Mouse (Mus musculus): ENCODE results near the gene Rps6kl1.
"Not testable (repeated sequence)": the region's sequence is repeated elsewhere in the genome, so short reads cannot be mapped to it uniquely, and the experiment has no call there.

The Rps6kl1 gene

DNA sequence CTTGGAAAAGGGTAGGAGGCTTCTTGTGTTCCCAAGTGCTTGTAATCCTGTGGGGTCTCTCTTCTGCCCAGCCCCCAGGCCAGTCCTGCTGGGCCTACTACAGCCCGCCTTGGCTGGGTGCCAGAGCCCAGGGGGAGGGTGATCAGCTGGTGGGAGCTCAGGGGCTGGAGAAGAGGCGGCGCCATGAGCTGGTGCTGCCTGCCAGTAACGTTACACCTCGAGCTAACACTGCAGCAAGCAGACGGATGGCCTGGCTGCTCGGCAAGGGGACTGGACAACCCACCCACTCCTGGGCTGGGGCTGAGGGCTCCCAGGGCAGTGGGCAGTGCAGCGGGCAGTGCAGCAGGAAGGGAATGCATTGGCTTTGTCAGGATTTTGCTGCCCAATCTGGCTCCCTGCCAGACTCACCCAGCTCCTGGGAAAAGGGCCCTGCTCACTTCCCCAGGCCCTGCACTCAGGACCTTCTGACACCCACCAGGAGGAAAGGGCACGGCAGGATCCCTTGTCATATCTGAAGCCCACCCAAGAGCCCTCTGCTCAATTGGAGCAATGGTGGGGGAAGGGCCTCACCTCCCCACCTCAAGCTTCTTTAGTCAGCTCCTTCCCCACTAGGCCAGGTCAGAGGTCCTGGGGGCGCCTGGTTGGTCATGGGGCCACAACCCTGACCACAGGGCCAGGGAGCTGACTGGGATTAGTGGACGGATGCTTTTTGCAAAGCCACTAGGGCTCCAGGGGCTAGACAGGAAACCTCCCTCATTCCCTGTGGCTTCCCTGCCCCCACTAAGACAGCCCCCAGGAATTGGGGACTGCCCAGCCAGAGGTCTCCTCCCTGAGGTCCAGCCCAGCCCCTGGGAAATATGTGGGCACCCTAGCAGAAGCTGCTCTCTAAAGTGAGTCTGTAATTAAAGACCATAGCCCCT, 25.1 kb upstream of the Rps6kl1 start:
- DNase-seq (ENCODE audit: low spot score), result no peak

DNA sequence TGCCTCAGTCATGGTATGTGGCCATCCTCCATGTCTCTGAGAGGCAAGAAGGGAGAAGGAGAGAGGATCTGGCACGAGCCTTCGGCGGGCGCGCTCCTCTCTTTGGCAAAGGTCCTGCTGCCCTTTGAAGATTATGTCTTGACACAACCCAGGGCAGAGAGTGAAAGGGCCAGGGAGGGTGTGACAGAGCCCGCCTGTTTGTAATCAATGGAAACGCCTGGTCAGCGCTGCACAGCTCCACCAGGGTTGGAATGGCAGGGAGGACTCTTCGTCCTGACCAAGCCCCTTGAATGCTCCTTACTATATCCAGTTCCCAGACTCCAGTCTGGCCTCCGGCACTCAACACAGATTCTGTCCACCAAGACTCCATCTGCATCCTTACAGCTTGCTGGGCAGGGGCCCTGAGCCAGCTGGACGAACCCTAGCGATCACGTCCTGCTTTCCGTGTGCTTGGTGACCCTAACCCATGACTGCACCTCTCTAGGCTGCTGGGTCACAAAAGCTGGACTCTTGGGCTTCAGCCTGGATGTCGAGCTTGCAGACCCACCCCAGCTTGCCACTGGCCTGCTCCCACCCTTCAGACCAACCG, 24.1 kb upstream of the Rps6kl1 start:
- no peak for DNase-seq (ENCODE audit: low spot score)

DNA sequence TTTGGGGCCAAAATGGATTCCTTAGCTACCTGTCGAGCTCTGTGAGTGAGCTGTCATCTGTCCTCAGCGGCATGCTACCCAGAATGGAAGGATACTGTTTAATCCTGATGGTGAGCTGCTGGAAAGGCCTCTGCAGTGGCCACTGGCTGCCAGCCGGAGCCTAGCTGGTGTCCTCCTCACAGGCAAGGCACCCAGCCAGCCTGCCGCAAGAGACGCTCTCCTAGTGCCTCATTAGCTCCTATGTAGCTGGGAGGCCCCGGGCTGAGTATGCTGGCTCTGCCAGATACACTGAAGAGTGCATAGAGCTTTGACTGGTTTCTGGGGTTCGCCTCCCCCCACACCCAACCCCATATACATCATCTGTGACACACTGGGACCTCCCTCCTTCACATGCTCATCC, 23.0 kb upstream of the Rps6kl1 start:
- no peak for DNase-seq (ENCODE audit: low spot score)

DNA sequence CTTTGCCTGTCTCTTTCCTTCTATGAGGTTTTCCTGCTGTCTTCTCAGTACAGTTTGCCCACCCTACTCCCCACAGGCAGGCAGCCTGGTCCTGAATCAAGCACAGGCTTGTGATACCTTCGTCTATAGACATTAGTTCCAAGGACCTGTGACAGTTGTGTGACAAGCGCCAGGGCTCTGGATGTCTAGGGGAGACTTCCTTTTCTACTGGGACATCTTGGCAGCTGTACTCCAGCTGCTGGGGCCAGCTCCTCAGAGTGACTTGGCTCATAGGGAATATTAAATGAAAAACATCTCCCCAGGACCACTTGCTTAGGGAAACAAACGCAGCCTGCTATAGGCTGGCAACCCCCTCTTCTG, 19.9 kb upstream of the Rps6kl1 start:
- no peak for DNase-seq (ENCODE audit: low spot score)

DNA sequence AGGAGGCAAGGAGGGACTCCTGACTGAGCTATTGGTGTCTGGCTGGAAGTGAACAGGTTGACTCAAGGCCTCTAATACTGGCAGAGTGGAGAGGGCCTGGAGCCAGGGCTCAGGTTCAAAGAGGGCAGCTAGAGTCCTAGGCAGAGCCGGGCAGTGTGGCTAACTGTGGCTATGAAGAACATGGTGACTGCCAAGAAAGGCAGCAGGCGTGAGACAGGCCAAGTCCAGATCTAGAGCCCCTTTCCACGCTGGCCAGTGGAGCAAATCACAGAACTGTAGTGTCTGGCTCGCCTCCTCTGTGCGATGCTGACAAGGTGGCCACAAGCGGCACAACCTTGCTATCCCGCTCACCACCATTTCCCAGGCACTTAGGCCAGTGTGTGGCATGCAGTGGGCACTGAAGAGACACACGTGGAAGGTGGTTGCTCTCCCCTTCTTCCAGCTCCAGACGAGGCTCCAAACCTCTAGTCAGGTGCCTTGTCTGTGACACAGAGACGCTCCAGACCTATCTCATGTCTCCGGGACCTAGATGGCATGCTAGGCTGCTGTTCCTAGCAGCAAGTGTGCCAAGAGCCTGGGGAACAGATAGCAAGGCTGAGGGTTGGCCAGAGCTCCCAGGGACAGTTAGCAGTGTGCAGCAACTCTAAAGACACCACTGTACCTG, 19.4 kb upstream of the Rps6kl1 start:
- DNase-seq (ENCODE audit: low spot score), result no peak

DNA sequence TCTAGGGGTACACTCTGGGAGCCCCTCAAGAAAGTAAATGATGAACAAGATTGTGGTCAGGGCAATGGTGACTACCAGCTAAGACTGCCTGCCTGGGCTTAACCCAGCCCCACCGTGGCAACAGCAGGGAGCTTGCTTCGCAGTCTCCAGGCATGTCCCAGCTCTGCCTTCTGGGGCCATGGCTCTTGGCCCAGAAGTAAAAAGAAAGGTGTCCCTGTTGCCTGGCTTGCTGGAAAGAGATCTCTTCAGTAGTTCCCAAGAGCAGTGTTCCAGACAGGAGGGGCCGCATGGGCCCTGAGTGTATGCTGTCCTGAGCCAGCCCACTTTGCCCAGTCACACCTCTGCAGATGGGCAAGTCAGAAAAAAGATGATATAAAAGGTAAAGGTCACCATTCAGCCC, 18.8 kb upstream of the Rps6kl1 start:
- DNase-seq (ENCODE audit: low spot score), result no peak

DNA sequence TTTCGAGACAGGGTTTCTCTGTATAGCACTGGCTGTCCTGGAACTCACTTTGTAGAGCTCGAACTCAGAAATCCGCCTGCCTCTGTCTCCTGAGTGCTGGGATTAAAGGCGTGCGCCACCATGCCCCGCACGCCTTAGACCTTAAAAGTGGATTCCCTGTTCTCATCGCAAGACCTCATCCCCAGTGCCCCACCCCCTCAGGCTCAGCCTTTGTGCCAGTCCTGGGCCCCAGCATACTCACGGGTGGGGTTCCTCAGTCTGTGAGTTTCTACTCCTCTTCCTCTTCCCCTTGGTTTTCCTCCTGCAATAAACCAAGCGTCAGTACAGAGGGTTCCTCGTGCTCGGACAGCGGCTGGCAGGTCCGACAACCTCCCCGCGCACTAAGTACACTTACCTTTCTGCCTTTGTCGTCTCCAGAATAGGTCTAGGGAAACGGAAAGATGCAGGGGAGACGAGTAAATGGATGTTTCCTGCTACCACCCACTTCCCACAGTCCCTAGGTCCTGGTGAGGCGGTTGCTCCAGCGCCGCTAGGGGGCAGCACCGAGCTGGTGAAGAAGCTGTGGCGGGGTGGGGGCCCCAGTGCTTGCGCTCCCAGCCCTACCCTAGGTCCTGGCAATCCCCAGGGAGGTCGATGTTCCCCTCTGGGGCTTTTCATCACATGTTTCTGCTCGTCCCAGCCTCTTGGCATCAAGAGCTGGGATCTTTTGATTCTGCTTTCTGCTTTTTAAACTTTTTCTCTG, 18.2 kb upstream of the Rps6kl1 start:
- DNase-seq (ENCODE audit: low spot score), result peak; percentile 60

DNA sequence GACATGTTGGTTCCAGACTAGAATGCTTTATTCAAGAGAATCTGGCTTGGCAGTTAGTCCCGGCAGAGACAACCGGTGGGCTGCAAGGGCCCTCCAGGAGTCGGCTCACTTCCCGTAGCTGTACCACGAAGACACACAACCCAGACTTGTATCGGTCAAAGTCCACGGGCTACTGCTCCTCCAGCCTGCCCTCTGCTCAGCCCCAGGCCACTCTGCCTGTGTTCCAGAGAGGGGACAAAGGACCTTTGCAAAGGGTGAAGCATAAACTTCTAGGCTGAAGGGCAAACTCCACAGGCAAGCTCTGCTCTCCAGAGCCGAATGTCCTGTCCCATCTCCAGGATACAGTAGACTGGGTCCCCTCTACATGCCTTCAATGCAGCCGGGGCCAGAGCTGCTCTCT, 15.6 kb upstream of the Rps6kl1 start:
- DNase-seq (ENCODE audit: low spot score), result no peak

DNA sequence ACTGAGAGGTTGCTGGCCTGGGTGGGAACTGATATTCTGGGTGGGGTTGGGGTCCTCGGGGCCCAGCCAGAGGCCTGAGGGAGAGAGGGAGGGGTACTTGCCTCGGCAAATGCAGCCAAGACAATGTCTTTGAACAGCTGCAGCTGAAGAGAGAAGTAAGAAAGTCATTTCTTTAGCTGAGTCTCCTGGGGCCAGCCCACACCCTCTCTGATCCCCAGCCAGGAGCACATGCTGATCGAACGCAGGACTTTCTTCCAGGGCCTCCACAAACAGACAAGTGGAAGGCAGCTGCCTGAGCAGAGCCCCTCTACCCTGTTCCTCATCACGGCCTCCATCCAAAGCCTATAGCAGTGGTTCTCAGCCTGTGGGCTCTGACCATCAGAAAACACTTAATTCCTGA, 13.9 kb upstream of the Rps6kl1 start:
- no peak for DNase-seq (ENCODE audit: low spot score)

DNA sequence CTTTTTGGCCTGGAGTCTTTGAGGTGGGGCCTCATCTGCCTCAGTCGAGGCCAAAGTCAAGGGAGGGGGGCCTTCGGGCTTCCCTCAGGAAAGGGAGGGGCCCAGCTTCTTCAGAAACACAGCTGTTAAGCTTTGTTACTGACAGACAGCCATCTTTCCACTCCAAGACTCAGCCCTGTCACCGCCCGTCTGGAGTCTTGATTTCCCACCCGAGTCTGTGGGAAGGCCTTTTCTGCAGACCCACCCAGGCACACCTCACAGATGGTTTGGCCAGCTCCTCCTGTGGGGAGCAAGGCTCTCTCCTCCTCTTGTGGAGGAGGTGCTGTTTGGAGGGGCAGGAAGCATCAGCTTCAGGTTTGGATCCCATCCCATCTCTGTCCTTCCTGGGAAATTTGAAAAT, 8.5 kb upstream of the Rps6kl1 start:
- no peak for DNase-seq (ENCODE audit: low spot score)

DNA sequence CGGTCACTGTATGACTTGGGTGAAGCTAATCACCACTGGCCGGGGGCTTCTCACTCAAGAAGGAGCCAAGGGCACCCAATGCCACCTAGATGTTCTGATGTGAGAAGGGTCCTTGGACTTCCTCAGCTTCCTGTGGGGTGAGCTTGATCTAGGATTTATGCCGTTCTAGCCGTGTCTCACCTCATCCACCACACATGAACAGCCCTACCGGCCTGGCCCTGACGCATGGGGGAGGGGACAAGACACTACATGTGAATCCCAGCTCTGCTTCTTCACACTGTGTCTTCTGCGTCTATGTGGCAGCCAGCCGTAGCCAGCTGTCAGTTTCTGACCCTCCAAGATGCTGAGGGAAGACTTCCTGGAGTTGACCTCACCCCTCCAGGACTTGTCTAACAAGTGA, 7.7 kb upstream of the Rps6kl1 start:
- no peak for DNase-seq (ENCODE audit: low spot score)

DNA sequence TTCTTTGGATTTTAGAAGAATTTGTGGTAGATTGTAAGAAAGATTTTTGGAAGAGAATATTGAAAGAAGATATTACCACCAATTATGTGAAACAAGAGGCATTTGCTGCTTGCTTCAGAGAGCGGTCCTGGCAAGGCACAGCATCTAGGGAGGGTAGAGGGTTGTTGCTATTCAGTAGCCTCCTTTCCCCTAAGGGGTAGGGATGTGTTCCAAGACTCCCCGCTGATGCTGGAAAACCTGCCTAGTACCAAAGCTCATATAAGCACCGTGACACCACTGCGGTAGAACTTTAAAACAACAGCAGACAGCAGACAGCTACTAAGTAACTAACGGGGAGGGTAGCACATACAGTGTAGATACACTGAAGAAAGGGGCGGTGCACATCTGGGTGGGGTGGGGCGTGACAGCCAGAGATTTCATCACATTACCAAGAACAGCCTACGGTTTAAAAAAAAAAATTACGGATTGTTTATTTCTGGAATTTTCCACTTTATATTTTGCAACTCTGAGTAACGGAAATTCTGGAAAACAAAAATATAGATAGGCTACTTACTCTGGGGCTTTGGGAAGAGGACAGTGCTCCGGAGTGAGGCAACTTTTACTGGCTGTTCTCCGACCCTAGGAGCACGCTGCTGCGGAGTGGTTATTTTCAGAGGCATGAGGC, 6.9 kb upstream of the Rps6kl1 start:
- no peak for DNase-seq (ENCODE audit: low spot score)

DNA sequence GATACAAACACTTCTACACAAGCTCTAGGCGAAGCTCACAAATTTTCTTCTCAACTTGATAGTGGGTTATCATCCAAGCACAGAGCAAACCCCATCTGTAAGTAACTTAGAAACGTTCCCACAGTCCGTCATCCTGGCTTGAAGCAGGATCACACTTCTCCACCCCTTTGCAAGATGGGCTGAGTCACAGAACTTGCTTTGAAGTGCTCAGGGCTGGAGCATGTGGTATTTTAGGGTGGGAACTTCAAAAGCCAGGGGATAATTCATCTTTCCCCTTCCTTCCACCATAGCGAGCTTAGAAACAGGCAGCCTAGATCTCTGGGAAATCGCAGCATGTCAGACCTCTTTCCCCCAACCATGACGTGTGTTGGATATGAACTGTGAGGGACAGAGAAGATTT, 5.3 kb upstream of the Rps6kl1 start:
- DNase-seq (ENCODE audit: low spot score), result no peak

DNA sequence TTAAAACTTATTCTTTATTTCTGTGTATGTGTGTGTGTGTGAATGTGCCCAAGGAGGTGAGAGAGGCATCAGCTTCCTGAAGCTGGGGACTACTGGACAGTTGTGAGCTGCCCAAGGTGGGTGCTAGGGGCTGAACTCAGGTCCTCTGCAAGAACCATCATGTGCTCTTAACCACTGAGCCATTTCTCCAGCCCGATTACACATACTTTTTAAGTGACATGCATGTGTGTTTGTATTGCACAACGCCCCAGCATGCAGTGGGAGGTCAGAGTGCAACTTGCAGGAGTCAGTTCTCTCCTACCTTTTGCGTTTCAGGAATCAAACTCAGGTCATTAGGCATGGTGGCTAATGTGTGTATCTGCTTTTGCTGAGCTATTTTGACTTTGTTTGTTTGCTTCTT, 1.9 kb upstream of the Rps6kl1 start:
- DNase-seq (ENCODE audit: low spot score), result no peak

DNA sequence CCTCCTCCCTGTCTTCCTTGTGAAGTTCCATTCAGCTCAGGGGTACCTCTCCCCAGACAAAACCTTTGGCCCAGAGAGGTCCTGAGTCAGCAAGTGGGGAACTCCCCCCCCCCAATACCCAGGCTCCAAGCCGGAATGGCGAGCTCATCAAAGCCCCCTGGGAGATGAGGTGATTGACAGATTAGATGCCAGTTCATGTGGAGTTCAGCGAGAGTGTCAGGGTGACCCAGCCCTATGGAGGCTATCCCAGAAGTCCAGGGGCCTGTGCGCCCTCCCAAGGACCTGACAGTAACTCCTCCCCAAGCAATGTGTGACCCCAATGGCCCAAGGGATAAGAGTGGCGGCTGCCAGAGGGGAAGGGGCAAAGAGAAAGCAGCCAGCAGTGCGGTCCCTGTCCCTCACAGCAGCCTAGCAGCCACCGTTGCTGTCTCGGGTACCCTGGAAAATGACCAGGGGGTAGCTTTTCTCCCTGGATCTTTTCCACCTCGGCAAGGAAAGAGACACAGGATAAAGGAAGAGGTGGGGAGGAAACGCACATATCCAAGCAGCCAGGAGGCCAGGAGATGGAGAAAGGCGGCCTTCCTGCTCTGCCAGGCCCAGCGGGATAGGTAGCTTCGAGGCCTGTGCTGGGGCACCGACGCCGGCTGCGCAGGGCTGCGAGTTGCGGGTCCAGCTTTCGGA, 603 bp downstream of the Rps6kl1 start:
- no peak for DNase-seq (ENCODE audit: low spot score)

DNA sequence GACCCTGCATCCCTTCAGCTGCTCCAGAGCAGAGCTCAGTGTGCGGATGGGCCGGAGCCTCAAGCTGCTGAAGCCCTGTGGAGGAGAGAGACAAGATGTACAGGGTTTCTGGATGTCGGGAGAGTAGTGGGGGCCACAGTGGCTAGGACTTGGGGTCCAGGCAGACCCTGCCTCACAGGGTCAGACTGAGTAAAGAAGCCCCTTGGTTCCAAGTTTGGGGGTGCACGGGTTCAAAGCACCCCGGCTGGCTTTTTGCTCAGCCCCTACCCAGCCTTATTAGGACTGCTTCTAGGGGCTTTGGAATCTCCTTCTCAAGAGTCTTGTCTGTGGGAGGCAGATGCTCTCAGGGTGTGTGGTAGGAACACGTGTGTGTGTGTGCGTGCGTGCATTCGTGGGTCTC, 4.2 kb downstream of the Rps6kl1 start:
- DNase-seq (ENCODE audit: low spot score), result no peak

DNA sequence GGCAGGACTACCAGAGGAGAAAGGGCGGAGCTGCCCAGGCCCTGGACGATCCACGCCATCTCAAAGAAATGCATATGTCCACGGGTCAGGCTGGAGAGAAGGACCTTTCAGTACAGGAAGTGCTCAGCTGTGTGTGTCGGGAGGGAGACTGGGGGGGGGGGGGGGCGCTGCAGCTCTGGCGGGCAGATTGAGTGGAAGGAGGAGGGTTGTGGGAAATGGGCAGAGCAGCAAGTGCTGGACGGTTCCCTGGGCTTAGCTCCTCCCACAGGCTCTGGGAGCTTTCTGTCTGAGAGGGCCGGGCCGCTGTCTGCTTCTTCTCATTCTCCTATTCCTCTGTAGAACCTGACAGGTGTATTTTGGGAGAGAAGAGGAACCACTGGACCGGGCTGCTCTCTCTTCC, 4.7 kb downstream of the Rps6kl1 start:
- no peak for DNase-seq (ENCODE audit: low spot score)

DNA sequence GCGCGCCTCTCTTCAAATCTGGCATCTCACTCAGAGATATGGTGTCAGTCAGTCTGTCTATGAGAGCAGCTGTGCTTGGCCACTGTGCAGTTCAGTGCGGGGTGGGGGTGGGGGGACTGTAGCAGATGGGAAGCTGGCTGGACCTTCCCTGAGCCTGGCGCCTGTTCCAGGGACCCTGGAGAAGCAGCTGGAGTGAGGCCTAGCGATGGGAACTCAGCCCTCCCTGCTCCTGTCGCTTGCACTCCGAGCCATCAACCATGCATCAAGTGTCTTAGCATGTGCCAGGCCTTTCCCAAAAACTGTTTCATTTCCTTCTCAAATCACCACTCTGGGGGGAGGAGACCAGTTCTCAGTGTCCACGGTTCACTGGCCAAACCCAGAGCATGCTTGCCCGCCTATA, 5.4 kb downstream of the Rps6kl1 start:
- DNase-seq (ENCODE audit: low spot score), result no peak

DNA sequence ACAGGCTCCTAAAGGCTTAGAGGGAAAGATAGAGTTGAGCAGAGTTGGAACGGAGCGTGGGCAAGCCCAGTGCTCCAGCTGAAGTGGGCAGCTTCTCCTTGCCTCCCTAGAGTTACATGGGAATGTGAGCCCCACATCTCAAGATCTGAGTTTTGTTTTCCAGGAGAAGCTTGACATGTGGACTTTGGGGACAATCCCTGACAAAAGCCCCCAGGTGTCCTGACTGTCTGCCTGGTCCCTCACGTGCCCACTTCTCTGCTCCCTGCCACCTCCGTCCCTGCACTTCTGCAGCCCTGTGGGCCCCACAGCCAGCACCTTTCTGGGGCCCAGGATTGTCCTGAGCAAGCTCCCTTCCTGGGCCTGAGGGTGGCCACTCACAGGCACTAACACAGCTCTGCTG, 6.2 kb downstream of the Rps6kl1 start:
- no peak for DNase-seq (ENCODE audit: low spot score)

DNA sequence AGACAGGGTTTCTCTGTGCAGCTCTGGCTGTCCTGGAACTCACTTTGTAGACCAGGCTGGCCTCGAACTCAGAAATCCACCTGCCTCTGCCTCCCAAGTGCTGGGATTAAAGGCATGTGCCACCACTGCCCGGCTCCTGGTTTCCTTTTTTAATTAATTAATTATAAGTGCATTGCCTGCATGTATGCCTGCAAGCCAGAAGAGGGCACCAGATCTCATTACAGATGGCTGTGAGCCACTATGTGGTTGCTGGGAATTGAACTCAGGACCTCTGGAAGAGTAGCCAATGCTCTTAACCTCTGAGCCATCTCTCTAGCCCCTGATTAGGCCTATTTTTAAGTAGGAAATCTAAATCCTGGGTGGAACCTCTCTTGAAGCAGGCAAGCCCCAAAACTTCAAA, 6.8 kb downstream of the Rps6kl1 start:
- not testable (repeated sequence) for DNase-seq (ENCODE audit: low spot score)

DNA sequence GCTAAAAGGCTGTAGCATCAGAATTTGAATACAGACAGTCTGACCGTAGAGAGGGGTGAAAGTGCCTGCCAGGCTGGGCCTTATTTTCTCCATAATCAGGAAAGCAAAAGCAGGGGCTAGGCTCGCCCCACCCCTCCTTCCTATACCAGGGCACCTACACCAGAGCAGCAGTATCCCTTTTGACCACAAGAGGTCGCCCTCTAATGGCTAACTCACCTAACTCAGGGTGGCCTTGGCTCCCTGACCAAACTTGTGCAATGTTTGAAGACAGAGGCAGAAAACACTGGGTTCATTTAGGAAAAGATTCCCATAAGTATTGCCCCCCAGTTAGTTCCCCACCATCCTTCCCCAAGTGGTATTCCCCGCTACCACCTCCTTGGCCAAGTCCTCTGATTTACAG, 8.3 kb downstream of the Rps6kl1 start:
- peak; percentile 55 for DNase-seq (ENCODE audit: low spot score)

DNA sequence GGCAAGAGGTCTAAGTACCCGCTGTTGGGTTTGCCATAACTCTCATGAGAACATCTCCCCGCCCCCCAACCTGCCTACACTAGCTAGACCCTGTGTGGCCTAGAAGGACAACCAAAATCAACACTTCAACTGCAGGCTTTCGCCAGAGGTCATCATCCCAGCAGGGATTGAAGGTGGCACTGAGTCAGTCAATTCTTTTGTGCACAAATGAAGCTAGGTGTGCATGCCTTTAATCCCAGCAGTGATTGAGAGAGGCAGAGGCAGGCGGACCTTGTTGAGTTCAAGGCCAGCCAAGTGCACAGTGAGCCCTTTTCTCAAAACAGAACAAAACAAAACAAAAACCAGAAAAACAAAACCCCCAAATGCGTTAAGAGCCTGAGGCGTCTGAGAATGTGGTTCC, 10.0 kb downstream of the Rps6kl1 start:
- no peak for DNase-seq (ENCODE audit: low spot score)
